Mouse (Mus musculus) midbrain, embryonic 14.5 days (tissue): ENCODE results near the gene Tmod3. TPM values are rescaled to one million over a fixed set of nuclear protein-coding genes. Genes with fewer than 3 reads are reported as not detected.

Experiments used
- ATAC-seq: fragments of 200-750 bp; cut with Nextera tagmentation; 2 replicates; pipeline ENCODE4 v1.8.0; 2017; ENCODE audit warnings: moderate number of reproducible peaks, moderate library complexity; ENCODE audit not compliant: low FRiP score, low TSS enrichment
- DNase-seq: peaks from one replicate; pipeline ENCODE4 v3.0.0-alpha.2; 2015
- H3K27ac ChIP-seq: fragments of 300-500 bp; sonication (generic); replicated peaks from 2 replicates; pipeline ENCODE4 v1.5.1; 2014; ENCODE audit warnings: mild to moderate bottlenecking, low read depth, low read length, moderate library complexity
- H3K27me3 ChIP-seq: fragments of 300-500 bp; sonication (generic); 2 replicates; pipeline ENCODE4 v1.6.1; 2014; ENCODE audit warnings: low read length, control low read depth, mixed read lengths; ENCODE audit not compliant: control insufficient read depth, insufficient read depth
- H3K36me3 ChIP-seq: fragments of 300-500 bp; sonication (generic); 2 replicates; pipeline ENCODE4 v1.6.1; 2014; ENCODE audit warnings: low read length, control low read depth; ENCODE audit not compliant: control insufficient read depth, insufficient read depth
- H3K4me1 ChIP-seq: fragments of 300-500 bp; sonication (generic); 2 replicates; pipeline ENCODE4 v1.6.1; 2014; ENCODE audit warnings: mild to moderate bottlenecking, antibody characterized with exemption, low read length, control low read depth; ENCODE audit not compliant: control insufficient read depth, insufficient read depth
- H3K4me2 ChIP-seq: fragments of 300-500 bp; sonication (generic); 2 replicates; pipeline ENCODE4 v1.6.1; 2014; ENCODE audit warnings: mild to moderate bottlenecking, low read length, moderate library complexity
- H3K4me3 ChIP-seq: fragments of 300-500 bp; sonication (generic); replicated peaks from 2 replicates; pipeline ENCODE4 v1.5.1; 2014; ENCODE audit warnings: low read depth, low read length
- H3K9ac ChIP-seq: fragments of 300-500 bp; sonication (generic); replicated peaks from 2 replicates; pipeline ENCODE4 v1.6.1; 2014; ENCODE audit warnings: mild to moderate bottlenecking, low read length, moderate library complexity
- H3K9me3 ChIP-seq: fragments of 300-500 bp; sonication (generic); 2 replicates; pipeline ENCODE4 v1.6.1; 2016; ENCODE audit warnings: low read length, control low read depth, mixed read lengths; ENCODE audit not compliant: control insufficient read depth
- WGBS: fragments of 180-500 bp; shearing (Covaris S2); extraction: QIAGEN DNeasy Blood & Tissue Kit; methylation state at CpG from one replicate; pipeline ENCODE4 v1.1.7; 2014; 5-methylcytosine and 5-hydroxymethylcytosine counted together
- polyA plus RNA-seq: library from polyadenylated mRNA; unstranded; fragments of >200 nt; fragmentation: Nextera tagmentation; extraction: Ambion mirVana; gene quantifications from 2 replicates; pipeline ENCODE4 v1.2.1, GENCODE M21; 2014

Tmod3 gene
- polyA plus RNA-seq, 1 experiment from 2014 or later: 73.0 TPM

DNA sequence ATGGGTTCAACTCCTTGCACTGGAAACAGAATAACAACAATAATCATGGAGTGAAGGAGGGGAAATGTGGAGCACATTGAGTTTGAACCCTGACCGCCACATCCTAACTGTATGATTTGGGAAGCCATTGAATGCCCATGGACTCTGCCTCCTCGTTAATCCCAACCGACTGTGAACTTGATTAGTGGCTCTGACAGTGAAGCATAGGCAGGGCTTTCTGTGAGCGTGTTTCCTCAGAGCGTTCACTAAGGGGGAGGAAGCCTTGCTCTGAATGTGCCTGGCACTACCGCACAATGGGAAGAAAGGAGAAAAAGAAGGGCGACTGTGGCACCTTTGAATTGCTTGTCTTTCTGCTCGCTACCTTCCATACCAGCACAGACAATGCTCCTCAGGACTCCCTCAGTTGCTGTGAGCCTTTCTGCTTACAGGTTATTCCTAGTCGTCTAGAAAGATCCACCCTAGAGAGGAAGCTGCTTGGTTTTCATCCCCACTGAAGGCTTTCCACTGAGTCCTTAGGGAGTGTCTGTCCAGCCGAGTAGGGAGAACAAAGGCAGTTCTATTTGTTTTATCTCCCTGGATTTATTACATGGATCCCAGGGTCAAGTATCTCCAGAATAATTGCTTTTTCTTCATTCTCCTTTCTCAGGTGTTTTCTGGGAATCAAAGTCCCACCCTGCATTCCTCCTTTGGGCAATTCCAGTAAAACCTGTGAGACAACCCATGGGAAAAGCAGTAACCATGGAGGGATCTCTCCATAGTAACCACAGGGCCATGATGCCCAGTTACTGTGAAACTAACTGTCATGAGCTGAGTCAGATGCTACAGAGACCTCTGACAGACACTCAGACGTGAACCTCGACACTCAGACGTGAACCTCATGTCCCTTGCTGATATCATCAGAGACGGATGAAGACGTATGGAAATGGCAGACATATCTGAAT is 30.7 kb upstream of the Tmod3 start:
- Histone ChIP-seq H3K4me3 (no peak overlapping the region), H3K27me3 (no peaks in the 10 kb centered on the region), H3K36me3 (peaks cover 91% of the 10 kb centered on the region), H3K4me2 (no peak overlapping the region), H3K4me1 (0 out of 2 replicates have a peak, but pooled peaks cover 2% of the 10 kb centered on the region), H3K9me3 (no peaks in the 10 kb centered on the region), H3K27ac (no peak overlapping the region), H3K9ac (no peak overlapping the region)
- WGBS: 88% methylated on average over 15 of the region's 15 CpGs
- ATAC-seq (no peak), DNase-seq (no peak)

DNA sequence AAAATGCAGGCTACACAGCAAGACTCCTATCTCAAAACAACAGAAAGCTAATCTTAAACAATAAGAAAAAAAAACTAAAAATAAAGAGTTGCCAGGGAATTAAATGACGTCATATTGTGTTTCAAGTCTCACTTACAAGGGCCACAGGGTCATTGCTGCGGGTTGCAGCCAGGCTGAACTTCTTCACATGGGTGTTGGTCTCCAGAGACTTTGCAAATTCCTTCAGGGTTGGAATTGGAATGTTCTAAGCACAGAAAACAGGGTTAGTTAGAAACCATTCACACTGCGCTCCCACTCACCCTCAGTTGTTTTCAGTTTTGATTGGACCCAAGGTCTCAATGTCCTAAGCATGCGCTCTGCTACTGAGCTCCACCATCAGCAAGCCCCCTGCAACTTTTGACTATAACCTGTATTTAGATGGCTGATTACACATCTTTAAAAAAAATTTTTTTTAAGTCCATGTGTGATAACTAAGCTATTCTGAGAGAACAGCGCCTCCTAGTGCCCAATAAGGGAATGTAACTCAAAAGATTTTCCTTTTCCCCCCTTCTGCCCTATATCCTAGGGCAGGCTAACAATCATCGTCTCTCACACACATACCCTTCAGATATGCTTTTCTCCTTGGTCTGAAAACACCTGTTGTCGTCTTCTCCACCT is 22.4 kb upstream of the Tmod3 start:
- Histone ChIP-seq H3K27me3 (no peaks in the 10 kb centered on the region), H3K9ac (no peak overlapping the region), H3K9me3 (no peaks in the 10 kb centered on the region), H3K4me3 (no peak overlapping the region), H3K4me1 (no peaks in the 10 kb centered on the region), H3K27ac (no peak overlapping the region), H3K36me3 (peaks cover 96% of the 10 kb centered on the region), H3K4me2 (no peak overlapping the region)
- peak; percentile 78 for DNase-seq
- ATAC-seq: no peak
- WGBS: 57% methylated on average over 7 of the region's 7 CpGs

DNA sequence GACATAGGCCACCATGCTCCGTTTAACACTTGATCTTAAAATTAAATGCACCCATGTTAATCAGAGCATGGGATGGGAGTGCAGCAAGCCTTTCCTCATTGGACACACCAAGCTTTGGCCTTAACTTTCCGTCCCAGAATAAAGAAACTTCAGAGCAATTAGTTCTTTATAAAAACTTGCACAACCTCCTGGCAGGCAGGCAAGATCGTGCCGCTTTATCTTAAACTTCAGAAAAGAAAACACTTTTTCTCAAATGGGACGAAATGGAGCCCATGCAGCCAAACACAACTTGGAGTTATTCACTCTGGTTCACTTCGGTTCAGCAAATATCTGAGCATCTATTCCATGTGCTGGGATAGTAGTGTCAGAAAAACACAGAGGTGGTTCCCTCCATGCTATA is 19.9 kb upstream of the Tmod3 start:
- Histone ChIP-seq H3K4me1 (no peaks in the 10 kb centered on the region), H3K27ac (no peak overlapping the region), H3K4me3 (no peak overlapping the region), H3K27me3 (no peaks in the 10 kb centered on the region), H3K4me2 (no peak overlapping the region), H3K9me3 (no peaks in the 10 kb centered on the region), H3K9ac (no peak overlapping the region), H3K36me3 (peaks cover 96% of the 10 kb centered on the region)
- ATAC-seq: no peak
- 92% methylated on average over 6 of the region's 6 CpGs for WGBS
- no peak for DNase-seq

DNA sequence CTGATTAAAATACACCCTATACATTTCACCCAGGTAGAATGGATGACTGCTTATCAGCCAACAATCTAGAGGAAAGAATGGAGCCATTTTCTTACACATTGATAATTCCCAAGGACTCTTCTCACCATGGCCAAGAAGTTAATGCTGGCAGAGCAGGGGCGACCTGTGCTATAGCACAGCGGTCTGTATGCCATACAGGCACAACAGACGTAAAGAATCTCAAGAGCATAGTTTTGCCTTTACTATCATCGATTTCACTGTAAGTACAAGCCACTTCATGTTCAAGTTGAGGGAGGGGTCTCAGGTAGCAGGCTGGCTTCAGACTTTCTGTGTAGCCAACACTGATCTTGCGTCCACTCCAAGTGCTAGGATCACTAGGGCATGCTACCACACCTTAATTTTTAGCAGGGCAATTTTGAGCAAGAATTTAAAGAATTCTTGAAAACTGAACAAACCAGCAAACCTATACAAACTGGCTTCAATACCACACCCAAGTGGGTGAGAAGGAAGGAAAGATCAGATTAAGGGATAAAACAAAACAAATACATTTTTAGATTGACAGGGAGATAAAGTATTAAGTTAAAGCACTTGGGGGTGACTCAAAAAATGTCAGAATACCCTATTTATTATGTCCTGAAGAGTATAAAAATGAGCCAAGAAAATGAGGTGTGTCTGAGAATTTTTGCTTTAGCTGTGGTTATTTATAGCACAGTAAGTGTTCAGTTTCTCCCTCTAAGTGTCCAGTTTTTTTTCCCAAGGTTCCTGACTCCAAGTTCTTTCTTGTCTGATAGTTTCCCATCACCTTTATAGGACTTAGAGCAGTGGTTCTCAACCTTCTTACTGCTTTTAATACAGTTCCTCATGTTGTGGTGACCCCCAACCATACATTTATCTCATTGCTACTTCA is 11.8 kb upstream of the Tmod3 start:
- Histone ChIP-seq H3K4me2 (no peak overlapping the region), H3K36me3 (peaks cover 58% of the 10 kb centered on the region), H3K27me3 (no peaks in the 10 kb centered on the region), H3K4me1 (no peaks in the 10 kb centered on the region), H3K27ac (no peak overlapping the region), H3K9me3 (no peaks in the 10 kb centered on the region), H3K4me3 (no peak overlapping the region), H3K9ac (no peak overlapping the region)
- ATAC-seq (no peak), DNase-seq (no peak)
- WGBS: 94% methylated on average over 5 of the region's 5 CpGs

DNA sequence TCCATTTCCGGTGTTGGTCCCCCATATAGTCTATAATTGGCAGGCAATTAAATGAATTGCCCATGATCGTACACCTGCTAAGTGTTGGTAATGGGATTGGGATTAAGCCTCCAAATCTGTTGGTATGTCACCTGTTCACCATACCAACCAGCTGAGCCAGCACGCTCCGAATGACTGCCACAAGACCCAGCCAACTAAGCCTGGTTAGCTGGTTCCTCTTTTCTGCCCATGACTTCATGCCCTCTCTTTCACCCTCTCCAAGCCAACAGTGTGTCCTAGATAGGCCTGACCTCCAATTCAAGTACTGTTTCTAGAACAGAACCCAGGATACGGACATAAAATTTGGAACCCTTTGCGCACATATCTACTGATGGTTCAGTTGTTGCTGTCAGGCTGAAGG is 8.9 kb upstream of the Tmod3 start:
- Histone ChIP-seq H3K9me3 (no peaks in the 10 kb centered on the region), H3K4me3 (no peak overlapping the region), H3K4me1 (no peaks in the 10 kb centered on the region), H3K9ac (no peak overlapping the region), H3K36me3 (peaks cover 29% of the 10 kb centered on the region), H3K4me2 (no peak overlapping the region), H3K27ac (no peak overlapping the region), H3K27me3 (no peaks in the 10 kb centered on the region)
- no peak for ATAC-seq
- no peak for DNase-seq
- WGBS: 97% methylated on average over 6 of the region's 6 CpGs

DNA sequence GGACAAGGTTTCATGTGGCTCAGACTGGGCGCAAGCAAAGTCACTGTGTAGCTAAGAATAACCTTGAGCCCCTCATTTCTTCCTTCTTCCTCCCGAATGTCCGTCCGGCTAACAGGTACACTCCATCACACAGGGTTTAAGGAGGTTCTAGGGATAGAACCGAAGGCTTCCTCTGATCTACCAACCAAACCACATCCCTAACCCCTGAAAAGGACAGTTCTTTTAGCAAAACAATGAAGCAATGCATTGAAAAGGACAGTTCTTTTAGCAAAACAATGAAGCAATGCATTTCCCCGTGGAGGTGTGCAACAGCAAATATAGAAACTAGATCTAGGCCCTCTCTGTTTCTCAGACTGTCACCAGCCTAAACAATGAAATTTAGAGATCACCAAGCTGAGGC is 5.4 kb upstream of the Tmod3 start:
- H3K4me3 ChIP-seq: no peak overlapping the region
- DNase-seq: no peak
- H3K9me3 ChIP-seq: no peaks in the 10 kb centered on the region
- ATAC-seq: no peak
- WGBS: 81% methylated on average over 6 of the region's 6 CpGs
- H3K27me3 ChIP-seq: no peaks in the 10 kb centered on the region
- H3K9ac ChIP-seq: no peak overlapping the region
- no peak overlapping the region for H3K27ac ChIP-seq
- H3K4me2 ChIP-seq: no peak overlapping the region
- peaks cover 11% of the 10 kb centered on the region for H3K36me3 ChIP-seq
- H3K4me1 ChIP-seq: no peaks in the 10 kb centered on the region

DNA sequence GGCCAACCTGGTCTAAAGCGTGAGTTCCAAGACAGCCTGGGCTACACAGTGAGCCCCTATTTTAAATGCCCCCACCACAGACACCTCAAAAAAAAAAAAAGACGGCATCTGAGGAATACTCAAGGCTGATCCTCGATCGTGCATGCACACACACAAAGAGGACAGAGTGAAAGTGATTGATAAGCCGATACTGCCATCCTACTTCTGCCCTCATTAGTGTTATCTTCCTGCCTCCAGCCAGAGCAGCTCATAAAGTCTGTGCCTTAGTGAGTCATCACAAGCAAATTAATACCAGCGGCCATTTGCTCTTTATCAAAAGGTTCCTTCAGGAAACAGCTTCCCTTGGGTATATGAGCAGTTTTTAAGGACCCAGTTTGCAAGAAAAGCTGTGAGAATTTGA is 4.2 kb upstream of the Tmod3 start:
- H3K4me3 ChIP-seq: no peak overlapping the region
- 82% methylated on average over 6 of the region's 6 CpGs for WGBS
- no peaks in the 10 kb centered on the region for H3K27me3 ChIP-seq
- DNase-seq: no peak
- H3K4me1 ChIP-seq: no peaks in the 10 kb centered on the region
- ATAC-seq: no peak
- no peaks in the 10 kb centered on the region; the same call in 1 of the 2 replicates for H3K36me3 ChIP-seq
- no peak overlapping the region for H3K4me2 ChIP-seq
- H3K27ac ChIP-seq: no peak overlapping the region
- no peak overlapping the region for H3K9ac ChIP-seq
- H3K9me3 ChIP-seq: no peaks in the 10 kb centered on the region

DNA sequence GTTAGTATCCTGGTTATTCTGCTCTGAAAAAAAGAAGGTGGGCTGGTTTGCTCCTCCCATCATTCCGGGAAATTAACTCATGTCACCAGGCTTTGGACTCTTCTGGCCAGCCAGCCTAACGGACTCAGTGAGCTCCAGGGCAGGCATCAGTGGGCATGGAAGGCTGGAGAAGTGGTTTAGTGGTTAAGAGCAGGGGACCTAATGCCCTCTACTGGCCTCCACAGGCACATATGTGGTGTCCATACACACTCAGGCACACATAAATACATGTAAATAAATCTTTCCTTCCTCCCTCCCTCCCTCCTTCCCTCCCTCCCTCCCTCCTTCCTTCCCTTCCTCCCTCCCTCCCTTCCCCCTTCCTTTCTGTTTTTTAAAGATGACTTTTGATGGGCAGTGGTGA is 3.7 kb upstream of the Tmod3 start:
- H3K9ac ChIP-seq: no peak overlapping the region
- ATAC-seq (no peak), DNase-seq (no peak)
- 0 out of 2 replicates have a peak, but pooled peaks cover 3% of the 10 kb centered on the region for H3K4me1 ChIP-seq
- WGBS: 41% methylated on average over 2 of the region's 2 CpGs
- no peak overlapping the region for H3K4me3 ChIP-seq
- H3K27me3 ChIP-seq: no peaks in the 10 kb centered on the region
- H3K4me2 ChIP-seq: no peak overlapping the region
- no peak overlapping the region for H3K27ac ChIP-seq
- no peaks in the 10 kb centered on the region for H3K36me3 ChIP-seq
- no peaks in the 10 kb centered on the region for H3K9me3 ChIP-seq
